Mouse (Mus musculus) MEL (cell line): ENCODE measurements around the gene Rpn2. TPM values are rescaled to one million over a fixed set of nuclear protein-coding genes. Genes with fewer than 3 reads are reported as not detected.

Experiments used
- DNase-seq: peaks from one replicate; pipeline ENCODE4 v3.0.0; 2011; ENCODE audit warnings: low read depth, low spot score
- H3K27ac ChIP-seq: 2 replicates; pipeline ENCODE4 v1.5.1; 2012; ENCODE audit warnings: low read depth, mild to moderate bottlenecking, control low read depth, low read length, moderate library complexity; ENCODE audit not compliant: control insufficient read depth
- H3K27me3 ChIP-seq, 2 experiments: fragments of 150-350 bp in 1 of 2; sonication (generic) in 1 of 2; 2 replicates each; pipeline ENCODE4 v1.6.1; 2012; ENCODE audit warnings: low read length in 2 of 2, mild to moderate bottlenecking in 2 of 2, improper control_type of control experiment in 1 of 2, moderate library complexity in 1 of 2; ENCODE audit not compliant: insufficient read depth in 2 of 2, control insufficient read depth in 1 of 2
- H3K36me3 ChIP-seq, 2 experiments: 2 replicates each; pipeline ENCODE4 v1.6.1; 2012 to 2014; ENCODE audit warnings: low read length in 2 of 2, improper control_type of control experiment in 1 of 2, inconsistent platforms in 1 of 2, mild to moderate bottlenecking in 1 of 2; ENCODE audit not compliant: insufficient read depth in 2 of 2, control insufficient read depth in 1 of 2
- H3K4me1 ChIP-seq, 2 experiments: fragments of 150-350 bp in 1 of 2; sonication (generic) in 1 of 2; 2 replicates each; pipeline ENCODE4 v1.6.1; 2012; ENCODE audit warnings: low read length in 2 of 2, improper control_type of control experiment in 1 of 2, mild to moderate bottlenecking in 1 of 2; ENCODE audit not compliant: insufficient read depth in 2 of 2, control insufficient read depth in 1 of 2
- H3K4me3 ChIP-seq, 2 experiments: fragments of 150-350 bp in 1 of 2; sonication (generic) in 1 of 2; 2 replicates each; pipeline ENCODE4 v1.5.1; 2012; ENCODE audit warnings: low read depth in 2 of 2, low read length in 2 of 2, mild to moderate bottlenecking in 2 of 2, moderate library complexity in 2 of 2, control low read depth in 1 of 2, improper control_type of control experiment in 1 of 2; ENCODE audit not compliant: control insufficient read depth in 1 of 2, insufficient read depth in 1 of 2
- H3K79me2 ChIP-seq: 2 replicates; pipeline ENCODE4 v1.6.1; 2012; ENCODE audit warnings: mild to moderate bottlenecking, low read length, moderate library complexity; ENCODE audit not compliant: control insufficient read depth, poor library complexity, insufficient read depth
- H3K9ac ChIP-seq: 2 replicates; pipeline ENCODE4 v1.6.1; 2012; ENCODE audit warnings: low read depth, mild to moderate bottlenecking, control low read depth, low read length, moderate library complexity; ENCODE audit not compliant: control insufficient read depth, poor library complexity, severe bottlenecking
- H3K9me3 ChIP-seq: fragments of 150-350 bp; sonication (generic); replicated peaks from 2 replicates; pipeline ENCODE4 v1.6.1; 2012; ENCODE audit warnings: mild to moderate bottlenecking, low read length, improper control_type of control experiment, moderate library complexity; ENCODE audit not compliant: insufficient read depth
- CHD1 ChIP-seq: IDR thresholded peaks from 2 replicates; pipeline ENCODE4 v1.6.1; 2012; ENCODE audit warnings: low read depth, mild to moderate bottlenecking, inconsistent platforms, low read length, improper control_type of control experiment
- CHD2 ChIP-seq: IDR thresholded peaks from 2 replicates; pipeline ENCODE4 v1.6.1; 2011; ENCODE audit warnings: low read length, improper control_type of control experiment
- CTCF ChIP-seq, 3 experiments: IDR thresholded peaks in 2 of 3; conservative IDR thresholded peaks in 1 of 3; 2 replicates each; pipeline ENCODE4 v1.5.1; 2011 to 2012; ENCODE audit warnings: low read length in 3 of 3, low read depth in 2 of 3, mild to moderate bottlenecking in 2 of 3, improper control_type of control experiment in 1 of 3, inconsistent platforms in 1 of 3, mixed read lengths in 1 of 3, moderate library complexity in 1 of 3; ENCODE audit not compliant: control insufficient read depth in 1 of 3, insufficient read depth in 1 of 3, poor library complexity in 1 of 3, severe bottlenecking in 1 of 3
- EP300 ChIP-seq, 2 experiments: IDR thresholded peaks; 2 replicates each; pipeline ENCODE4 v1.6.1; 2011; ENCODE audit warnings: improper control_type of control experiment in 2 of 2, low read length in 2 of 2, low read depth in 1 of 2, mild to moderate bottlenecking in 1 of 2
- ETS1 ChIP-seq: IDR thresholded peaks from 2 replicates; pipeline ENCODE4 v1.6.1; 2012; ENCODE audit warnings: low read depth, mild to moderate bottlenecking, inconsistent platforms, low read length, improper control_type of control experiment, moderate library complexity
- GABPA ChIP-seq: IDR thresholded peaks from 2 replicates; pipeline ENCODE4 v1.6.1; 2012; ENCODE audit warnings: low read depth, mild to moderate bottlenecking, inconsistent platforms, low read length, improper control_type of control experiment, moderate library complexity
- GATA1 ChIP-seq: IDR thresholded peaks from 2 replicates; pipeline ENCODE4 v1.6.1; 2011; ENCODE audit warnings: low read depth, low read length, improper control_type of control experiment
- MAFK ChIP-seq: IDR thresholded peaks from 2 replicates; pipeline ENCODE4 v1.6.1; 2011; ENCODE audit warnings: low read depth, mild to moderate bottlenecking, low read length, improper control_type of control experiment, borderline replicate concordance
- MAX ChIP-seq: IDR thresholded peaks from 2 replicates; pipeline ENCODE4 v1.6.1; 2011; ENCODE audit warnings: low read length, improper control_type of control experiment
- MXI1 ChIP-seq: IDR thresholded peaks from 2 replicates; pipeline ENCODE4 v1.6.1; 2011; ENCODE audit warnings: mild to moderate bottlenecking, low read depth, low read length, improper control_type of control experiment
- MYB ChIP-seq: IDR thresholded peaks from 2 replicates; pipeline ENCODE4 v1.6.1; 2011; ENCODE audit warnings: mild to moderate bottlenecking, low read depth, low read length, improper control_type of control experiment
- MYC ChIP-seq: IDR thresholded peaks from 2 replicates; pipeline ENCODE4 v1.6.1; 2011; ENCODE audit warnings: low read depth, mild to moderate bottlenecking, low read length, improper control_type of control experiment, moderate library complexity
- POLR2A ChIP-seq, 2 experiments: IDR thresholded peaks; 2 replicates each; pipeline ENCODE4 v1.6.1; 2011 to 2012; ENCODE audit warnings: low read length in 2 of 2, mild to moderate bottlenecking in 2 of 2, control low read depth in 1 of 2, improper control_type of control experiment in 1 of 2, low read depth in 1 of 2, moderate library complexity in 1 of 2; ENCODE audit not compliant: control insufficient read depth in 1 of 2, insufficient read depth in 1 of 2, poor library complexity in 1 of 2
- POLR2AphosphoS5 ChIP-seq: IDR thresholded peaks from 2 replicates; pipeline ENCODE4 v1.6.1; 2012; ENCODE audit warnings: low read depth, borderline replicate concordance, mild to moderate bottlenecking, inconsistent platforms, low read length, moderate library complexity, mixed read lengths
- RAD21 ChIP-seq: IDR thresholded peaks from 2 replicates; pipeline ENCODE4 v1.6.1; 2011; ENCODE audit warnings: mild to moderate bottlenecking, low read depth, low read length, improper control_type of control experiment
- RCOR1 ChIP-seq: IDR thresholded peaks from 2 replicates; pipeline ENCODE4 v1.6.1; 2012; ENCODE audit warnings: low read depth, mild to moderate bottlenecking, inconsistent platforms, low read length, improper control_type of control experiment
- SMC3 ChIP-seq: IDR thresholded peaks from 2 replicates; pipeline ENCODE4 v1.6.1; 2011; ENCODE audit warnings: low read depth, low read length, improper control_type of control experiment
- TAL1 ChIP-seq: IDR thresholded peaks from 2 replicates; pipeline ENCODE4 v1.6.1; 2012; ENCODE audit warnings: mild to moderate bottlenecking, inconsistent platforms, low read length, moderate library complexity, mixed read lengths
- TBP ChIP-seq: IDR thresholded peaks from 2 replicates; pipeline ENCODE4 v1.8.0; 2011; ENCODE audit warnings: low read depth, low read length, improper control_type of control experiment
- TCF12 ChIP-seq: IDR thresholded peaks from 2 replicates; pipeline ENCODE4 v1.6.1; 2014; ENCODE audit warnings: low read depth, mild to moderate bottlenecking, inconsistent platforms, low read length, improper control_type of control experiment, moderate library complexity
- UBTF ChIP-seq: IDR thresholded peaks from 2 replicates; pipeline ENCODE4 v1.6.1; 2012; ENCODE audit warnings: low read depth, mild to moderate bottlenecking, inconsistent platforms, low read length, improper control_type of control experiment, moderate library complexity, borderline replicate concordance; ENCODE audit not compliant: insufficient read depth
- USF2 ChIP-seq, 2 experiments: IDR thresholded peaks; 2 replicates each; pipeline ENCODE4 v1.6.1; 2011 to 2012; ENCODE audit warnings: improper control_type of control experiment in 2 of 2, low read length in 2 of 2, borderline replicate concordance in 1 of 2, inconsistent platforms in 1 of 2, low read depth in 1 of 2, mild to moderate bottlenecking in 1 of 2; ENCODE audit not compliant: insufficient read depth in 1 of 2
- ZC3H11A ChIP-seq: IDR thresholded peaks from 2 replicates; pipeline ENCODE4 v1.6.1; 2012; ENCODE audit warnings: low read depth, mild to moderate bottlenecking, inconsistent platforms, low read length, improper control_type of control experiment
- ZKSCAN1 ChIP-seq: IDR thresholded peaks from 2 replicates; pipeline ENCODE4 v1.6.1; 2012; ENCODE audit warnings: low read depth, mild to moderate bottlenecking, inconsistent platforms, low read length, improper control_type of control experiment, moderate library complexity
- ZMIZ1 ChIP-seq: IDR thresholded peaks from 2 replicates; pipeline ENCODE4 v1.6.1; 2012; ENCODE audit warnings: low read depth, mild to moderate bottlenecking, inconsistent platforms, low read length, improper control_type of control experiment, moderate library complexity
- ZNF384 ChIP-seq: IDR thresholded peaks from 2 replicates; pipeline ENCODE4 v1.6.1; 2012; ENCODE audit warnings: low read depth, mild to moderate bottlenecking, inconsistent platforms, low read length, improper control_type of control experiment
- polyA plus RNA-seq, 2 experiments: library from polyadenylated mRNA; stranded (reverse) in 1 of 2; unstranded in 1 of 2; fragments of >175 nt in 1 of 2; fragments of >200 nt in 1 of 2; gene quantifications; 2 replicates each; pipeline versions ENCODE4 v1.2.1 to v1.2.4; 2012; ENCODE audit warnings: low replicate concordance in 2 of 2, low read depth in 1 of 2; ENCODE audit not compliant: insufficient read length in 2 of 2, insufficient read depth in 1 of 2, missing spikeins in 1 of 2
- total RNA-seq: library from RNA; depleted of rRNA; stranded (reverse); fragments of 300-350 nt; gene quantifications from 2 replicates; pipeline ENCODE4 v1.2.3, GENCODE M21; 2012

The Rpn2 gene
- total and polyA plus RNA-seq, 3 experiments: 284 to 316 (median 310) TPM

DNA sequence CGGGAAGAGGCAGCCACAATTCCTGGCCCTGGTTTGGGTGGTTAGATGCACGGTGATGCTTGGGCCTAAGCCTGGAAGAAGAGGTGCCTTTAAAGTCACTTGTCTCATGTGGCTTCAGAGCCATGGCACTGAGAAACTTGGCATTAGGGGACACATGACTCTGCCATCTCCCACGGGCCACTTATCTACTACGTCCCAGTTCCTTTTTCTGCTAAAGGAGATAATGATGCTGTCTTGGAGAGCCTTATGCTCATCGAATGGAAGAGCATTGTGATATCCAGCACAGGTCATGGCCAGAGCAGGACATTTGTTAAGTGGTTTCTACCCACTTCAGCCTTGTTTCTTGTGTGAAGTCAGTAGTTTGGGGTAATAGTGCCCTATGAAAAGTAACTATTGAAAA is 10.2 kb downstream of the Rpn2 start:
- peaks cover 12 to 33% of the 10 kb centered on the region in 2 experiments for H3K36me3 ChIP-seq
- TF ChIP-seq EP300 (IDR thresholded peaks at IDR 0.05; ENCODE audit: low read depth in 1 of 2, low read length in 2 of 2): peak; percentile 26 to 30; a peak in 1 of 4 replicates
- no peak for TF ChIP-seq MYB
- TF ChIP-seq GATA1: peak; percentile 66
- TF ChIP-seq TAL1: peak; percentile 51
- peak; percentile 57 for DNase-seq
- H3K4me1 ChIP-seq: peaks cover 9 to 10% of the 10 kb centered on the region in 2 experiments
- no peak overlapping the region for H3K9ac ChIP-seq
- no peaks in the 10 kb centered on the region for H3K27me3 ChIP-seq
- peaks cover 9% of the 10 kb centered on the region for H3K79me2 ChIP-seq
- H3K4me3 ChIP-seq: no peak overlapping the region
- no peaks in the 10 kb centered on the region for H3K9me3 ChIP-seq
- H3K27ac ChIP-seq: no peak overlapping the region

DNA sequence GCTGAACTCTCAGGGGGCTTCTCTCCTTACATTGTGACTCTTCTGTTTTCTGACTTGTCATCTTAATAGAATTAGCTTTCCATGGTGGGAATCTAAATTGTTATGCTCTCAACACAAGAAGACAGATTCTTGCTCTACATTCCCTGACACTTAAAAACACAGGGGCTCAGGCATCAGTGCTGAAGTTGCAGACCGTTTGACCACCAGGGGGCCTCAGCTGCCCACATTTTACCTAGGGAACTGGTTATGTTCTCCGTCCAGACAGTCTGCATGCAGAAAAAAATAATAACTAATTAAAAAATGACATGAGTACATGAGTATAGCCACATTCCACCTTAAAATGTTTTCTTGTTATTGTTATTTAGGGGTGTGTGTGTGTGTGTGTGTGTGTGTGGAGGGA is 13.3 kb downstream of the Rpn2 start:
- Histone ChIP-seq H3K27me3 (no peaks in the 10 kb centered on the region), H3K9me3 (no peaks in the 10 kb centered on the region), H3K36me3 (peaks cover 12 to 43% of the 10 kb centered on the region in 2 experiments), H3K79me2 (peaks cover 8% of the 10 kb centered on the region; the same call in 1 of the 2 replicates), H3K27ac (no peak overlapping the region), H3K9ac (no peak overlapping the region), H3K4me1 (peaks cover 9 to 10% of the 10 kb centered on the region in 2 experiments), H3K4me3 (no peak overlapping the region)
- peak; percentile 70 for DNase-seq
- TF ChIP-seq UBTF (no peak), USF2 (IDR thresholded peaks at IDR 0.05; ENCODE audit: borderline replicate concordance in 1 of 2, insufficient read depth in 1 of 2, low read depth in 1 of 2, low read length in 2 of 2) (no peak), SMC3 (peak; percentile 44), CTCF (IDR thresholded peaks at IDR 0.05 in 2 of 3, conservative IDR thresholded peaks at IDR 0.05 in 1 of 3; ENCODE audit: control insufficient read depth in 1 of 3, insufficient read depth in 1 of 3, low read depth in 2 of 3, low read length in 3 of 3, poor library complexity in 1 of 3, severe bottlenecking in 1 of 3) (peak; percentile 70 to 78 (median 71)), MAX (no peak), RAD21 (peak; percentile 42), ZC3H11A (peak; percentile 29), TCF12 (no peak)

DNA sequence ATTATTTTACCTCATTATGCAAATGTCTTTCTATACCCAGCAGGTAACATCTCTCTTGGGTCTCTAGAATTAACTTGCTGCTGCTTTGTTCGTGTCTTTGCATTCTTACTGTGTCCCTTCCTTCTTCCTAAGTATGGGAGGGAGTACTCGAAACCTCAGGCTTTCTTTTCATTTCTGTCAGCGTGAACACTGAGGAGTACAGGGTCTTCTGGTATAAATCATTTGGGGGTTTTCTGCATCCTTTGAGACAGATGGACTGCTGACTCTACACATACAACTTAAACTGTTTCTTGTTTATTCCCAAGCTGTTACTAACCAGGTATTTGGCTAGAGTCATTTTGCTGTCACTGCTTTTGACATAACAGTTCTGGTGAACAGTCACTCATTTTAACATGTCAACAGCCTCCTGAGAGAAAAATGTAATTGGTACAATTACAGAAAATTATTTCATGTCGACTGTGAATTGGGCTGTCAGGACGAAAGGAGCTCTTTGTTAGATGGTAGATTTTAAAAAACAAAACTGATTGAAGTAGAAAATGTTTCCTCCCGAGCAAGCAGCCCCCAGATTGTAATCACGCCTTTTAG is 17.4 kb downstream of the Rpn2 start:
- Histone ChIP-seq H3K27ac (no peak overlapping the region), H3K9me3 (no peaks in the 10 kb centered on the region), H3K4me1 (no peaks in the 10 kb centered on the region), H3K79me2 (no peaks in the 10 kb centered on the region), H3K9ac (no peak overlapping the region), H3K27me3 (no peaks in the 10 kb centered on the region), H3K4me3 (no peak overlapping the region), H3K36me3 (peaks cover 0 to 42% of the 10 kb centered on the region in 2 experiments; a peak in 2 of 4 replicates)
- no peak for DNase-seq
- no peak for TF ChIP-seq MYC
- no peak for TF ChIP-seq ZKSCAN1
- TF ChIP-seq CHD1: no peak
- TF ChIP-seq ZMIZ1: no peak
- no peak for TF ChIP-seq CHD2
- TF ChIP-seq MAFK: no peak
- no peak for TF ChIP-seq RCOR1
- no peak for TF ChIP-seq SMC3
- no peak for TF ChIP-seq EP300 (IDR thresholded peaks at IDR 0.05; ENCODE audit: low read depth in 1 of 2, low read length in 2 of 2)
- no peak for TF ChIP-seq POLR2AphosphoS5
- no peak for TF ChIP-seq POLR2A (IDR thresholded peaks at IDR 0.05; ENCODE audit: control insufficient read depth in 1 of 2, insufficient read depth in 1 of 2, low read depth in 1 of 2, low read length in 2 of 2, poor library complexity in 1 of 2)
- TF ChIP-seq ZNF384: no peak
- no peak for TF ChIP-seq TBP
- no peak for TF ChIP-seq RAD21
- TF ChIP-seq MXI1: no peak
- TF ChIP-seq GABPA: no peak
- TF ChIP-seq ETS1: no peak
